Mouse (Mus musculus): ENCODE data around the gene Nfic. TPM values are rescaled to one million over a fixed set of nuclear protein-coding genes. Genes with fewer than 3 reads are reported as not detected.

Gene Nfic
- polyA plus RNA-seq, 1 experiment: 31.8 TPM

DNA sequence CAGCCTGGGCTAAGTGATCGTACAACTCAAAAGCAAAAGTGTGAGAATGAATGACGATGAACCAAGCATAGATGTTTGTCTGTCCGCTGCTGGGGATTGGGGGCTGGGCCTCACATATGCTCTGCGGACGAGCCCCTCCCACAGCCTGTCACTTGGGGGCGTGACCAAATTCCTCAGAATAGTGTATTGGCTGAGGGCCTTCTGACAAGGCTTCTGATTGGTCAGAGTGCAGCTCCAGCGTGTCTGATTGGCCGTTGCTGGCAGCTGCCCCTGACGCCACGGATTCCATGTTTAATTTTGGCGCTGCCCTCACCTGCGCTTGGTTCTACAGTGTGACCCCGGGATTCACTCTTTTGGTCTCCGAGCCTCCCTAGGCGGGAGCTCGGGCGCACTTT is 22.6 kb downstream of the Nfic start:
- Histone ChIP-seq H3K27ac (ENCODE audit: insufficient read depth, low read depth, low read length) (peak overlapping the region; percentile 94), H3K4me3 (ENCODE audit: insufficient read depth, low read length) (peak overlapping the region; percentile 65), H3K4me1 (ENCODE audit: control insufficient read depth, insufficient read depth, low read length) (peaks cover 32% of the 10 kb centered on the region)
- TF ChIP-seq CTCF (IDR thresholded peaks at IDR 0.05; ENCODE audit: low read depth, low read length): no peak

DNA sequence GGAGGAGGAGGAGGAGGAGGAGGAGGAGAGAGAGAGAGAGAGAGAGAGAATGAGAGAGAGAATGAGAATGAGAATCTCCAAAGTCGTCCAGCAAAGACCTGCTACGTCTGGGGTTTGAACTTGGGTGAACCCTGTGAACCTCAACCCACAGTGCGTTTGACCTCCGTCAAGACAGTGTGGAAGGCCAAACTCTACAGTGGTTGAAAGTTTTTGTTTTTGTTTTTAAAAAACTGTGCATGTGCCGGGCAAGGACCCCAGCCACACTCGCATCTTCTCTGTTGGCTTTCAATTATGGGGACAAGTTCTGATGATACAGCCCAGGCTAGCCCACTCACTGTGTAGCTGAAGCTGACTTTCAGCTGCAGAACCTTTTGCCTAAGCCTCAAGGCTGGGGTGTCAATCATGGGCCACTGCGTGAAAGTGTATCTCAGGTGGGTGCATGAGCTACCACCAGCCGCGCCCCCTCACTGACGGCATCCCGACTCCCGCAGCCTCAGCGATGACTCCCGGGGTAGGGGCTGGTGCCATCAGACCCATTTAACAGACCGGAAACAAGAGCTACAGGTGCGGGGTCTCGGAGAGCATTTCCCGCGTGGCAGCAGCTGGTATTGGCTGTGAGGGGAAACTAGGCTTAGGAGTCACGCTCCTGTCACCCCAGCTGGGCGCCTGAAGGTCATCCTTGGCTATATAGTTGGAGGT is 23.1 kb downstream of the Nfic start:
- Histone ChIP-seq H3K27ac (ENCODE audit: insufficient read depth, low read depth, low read length) (peak overlapping the region; percentile 36), H3K4me3 (ENCODE audit: insufficient read depth, low read length) (peak overlapping the region; percentile 63), H3K4me1 (ENCODE audit: control insufficient read depth, insufficient read depth, low read length) (peaks cover 33% of the 10 kb centered on the region)
- no peak for TF ChIP-seq CTCF (IDR thresholded peaks at IDR 0.05; ENCODE audit: low read depth, low read length)
- TF ChIP-seq POLR2A (IDR thresholded peaks at IDR 0.05; ENCODE audit: borderline replicate concordance, low read depth, low read length): no peak

DNA sequence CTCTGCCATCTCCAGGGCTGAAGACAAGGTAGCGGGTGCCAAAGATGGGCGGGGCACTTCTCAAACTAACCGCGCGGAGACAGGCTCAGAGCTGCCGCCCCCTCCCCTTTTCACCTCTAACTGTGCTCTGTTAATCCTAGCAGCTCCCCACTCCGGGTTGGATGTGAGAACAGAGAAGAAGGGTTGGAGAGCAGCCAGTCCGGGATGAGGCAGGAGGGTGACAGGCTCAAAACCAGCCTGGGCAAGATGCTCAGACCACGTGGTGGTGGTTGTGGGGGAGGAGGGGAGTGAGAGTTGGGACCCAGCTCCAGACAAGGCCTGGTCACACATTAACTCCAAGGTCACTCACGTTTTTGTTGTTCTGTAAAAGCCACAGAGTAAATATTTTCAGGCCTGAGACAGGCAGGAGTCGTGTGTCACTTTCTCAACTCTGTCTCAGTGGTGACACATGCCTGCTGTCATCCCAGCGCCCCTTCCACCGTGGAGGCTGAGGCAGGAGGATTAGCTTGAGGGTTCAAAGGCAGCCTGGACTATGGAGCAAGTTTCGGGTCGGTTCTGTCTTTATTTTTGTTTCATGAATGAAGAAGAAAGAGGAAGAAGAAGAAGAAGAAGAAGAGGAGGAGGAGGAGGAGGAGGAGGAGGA is 23.8 kb downstream of the Nfic start:
- Histone ChIP-seq H3K4me1 (ENCODE audit: control insufficient read depth, insufficient read depth, low read length) (peaks cover 36% of the 10 kb centered on the region), H3K4me3 (ENCODE audit: insufficient read depth, low read length) (peak overlapping the region; percentile 79), H3K27ac (ENCODE audit: insufficient read depth, low read depth, low read length) (peak overlapping the region; percentile 46)
- TF ChIP-seq CTCF (IDR thresholded peaks at IDR 0.05; ENCODE audit: low read depth, low read length): no peak
- no peak for TF ChIP-seq POLR2A (IDR thresholded peaks at IDR 0.05; ENCODE audit: borderline replicate concordance, low read depth, low read length)

DNA sequence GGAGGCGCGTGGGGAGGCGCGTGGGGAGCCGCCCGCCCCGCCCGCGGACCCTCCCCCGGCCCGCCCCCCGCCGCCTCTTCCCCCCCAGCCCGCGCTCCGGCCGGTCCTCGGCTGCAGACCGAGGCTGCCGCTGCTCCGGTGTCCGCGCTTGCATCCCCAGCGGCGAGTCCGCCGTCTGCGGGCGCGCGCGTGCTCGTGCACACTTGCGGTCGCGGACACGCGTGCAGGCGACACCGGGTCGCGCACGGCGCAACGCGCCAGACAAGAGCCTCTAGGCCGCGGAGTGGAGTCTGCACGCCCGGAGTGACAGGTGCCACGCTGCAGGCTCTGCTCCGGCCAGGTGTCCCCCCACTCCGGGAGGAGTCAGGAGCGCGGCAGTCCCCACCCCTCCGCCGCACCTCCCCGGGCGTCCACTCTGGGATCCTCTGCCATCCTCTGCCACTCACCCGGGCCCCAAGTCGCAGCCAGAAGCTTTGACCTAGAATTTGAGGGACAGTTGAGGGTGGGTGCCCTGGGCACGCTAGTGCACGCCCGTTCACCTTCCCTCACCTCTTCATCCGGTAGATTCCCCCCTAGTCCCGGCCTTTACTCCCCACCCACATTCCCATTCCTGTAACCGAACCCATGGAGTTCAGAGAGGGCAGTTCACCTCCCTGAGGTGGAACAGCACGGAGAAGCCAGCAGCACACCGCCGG is 24.5 kb downstream of the Nfic start:
- Histone ChIP-seq H3K4me1 (ENCODE audit: control insufficient read depth, insufficient read depth, low read length) (peaks cover 36% of the 10 kb centered on the region), H3K27ac (ENCODE audit: insufficient read depth, low read depth, low read length) (peak overlapping the region; percentile 84), H3K4me3 (ENCODE audit: insufficient read depth, low read length) (peak overlapping the region; percentile 79)
- TF ChIP-seq CTCF (IDR thresholded peaks at IDR 0.05; ENCODE audit: low read depth, low read length) (no peak), POLR2A (IDR thresholded peaks at IDR 0.05; ENCODE audit: borderline replicate concordance, low read depth, low read length) (no peak)

DNA sequence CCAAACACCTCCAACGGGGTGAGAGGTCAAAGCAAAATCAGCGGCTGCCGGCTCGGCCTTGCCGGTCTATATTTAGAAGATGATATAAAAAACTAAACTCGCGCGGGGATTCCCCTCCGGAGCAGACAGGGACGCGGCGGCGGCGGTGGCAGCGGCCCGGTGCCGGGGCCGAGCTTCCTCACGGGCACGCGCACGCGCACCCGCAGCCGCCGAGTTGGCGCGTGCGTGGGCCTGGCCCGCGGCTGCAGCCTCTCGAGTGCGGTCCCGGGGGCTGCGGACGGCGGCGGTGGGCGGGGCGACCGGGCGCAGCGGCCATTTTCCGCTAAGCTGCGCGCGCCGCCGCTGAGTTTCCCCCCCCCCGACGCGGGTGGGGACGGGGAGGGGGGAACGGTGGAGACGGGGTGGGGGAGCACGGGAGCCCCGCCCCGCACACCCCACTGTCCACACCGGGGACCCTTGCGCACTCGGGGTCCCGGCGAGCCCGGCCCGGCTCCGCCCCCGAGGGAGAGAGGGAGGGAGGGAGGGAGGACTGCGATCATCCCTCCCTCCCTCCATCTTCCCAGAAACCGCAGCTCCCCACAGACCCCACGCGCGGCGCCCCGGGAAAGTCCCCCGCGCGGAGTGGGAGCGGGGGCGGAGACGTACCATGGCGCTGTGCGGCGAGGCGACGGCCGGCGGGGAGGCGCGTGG is 25.1 kb downstream of the Nfic start:
- H3K4me1 ChIP-seq (ENCODE audit: control insufficient read depth, insufficient read depth, low read length): peaks cover 42% of the 10 kb centered on the region
- no peak for TF ChIP-seq CTCF (IDR thresholded peaks at IDR 0.05; ENCODE audit: low read depth, low read length)
- peak overlapping the region; percentile 79 for H3K4me3 ChIP-seq (ENCODE audit: insufficient read depth, low read length)
- peak overlapping the region; percentile 84 for H3K27ac ChIP-seq (ENCODE audit: insufficient read depth, low read depth, low read length)

DNA sequence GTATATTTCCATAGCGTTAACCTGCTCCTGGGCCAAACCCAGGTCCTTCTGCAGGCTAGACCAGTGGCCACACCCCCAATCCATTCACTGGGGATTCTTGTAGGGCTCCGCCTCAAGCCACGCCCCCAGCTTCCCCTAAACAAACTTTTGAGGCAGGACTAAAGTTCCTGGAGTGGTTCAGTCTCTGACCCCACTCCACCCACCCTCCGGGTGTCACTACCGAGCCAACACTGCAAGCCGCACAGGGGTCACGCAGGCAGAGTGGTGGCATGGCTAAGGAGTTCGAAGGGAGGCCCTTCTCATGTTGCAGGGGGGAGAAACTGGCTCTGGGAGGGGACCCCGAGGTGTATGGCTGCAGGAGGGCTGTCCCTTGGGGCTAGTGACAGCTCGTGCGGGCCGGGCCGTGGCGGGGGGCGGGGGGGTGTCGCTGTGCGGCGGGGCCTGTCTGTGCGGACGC is 25.8 kb downstream of the Nfic start:
- TF ChIP-seq CTCF (IDR thresholded peaks at IDR 0.05; ENCODE audit: low read depth, low read length) (no peak), POLR2A (IDR thresholded peaks at IDR 0.05; ENCODE audit: borderline replicate concordance, low read depth, low read length) (no peak)
- Histone ChIP-seq H3K27ac (ENCODE audit: insufficient read depth, low read depth, low read length) (peak overlapping the region; percentile 84), H3K4me1 (ENCODE audit: control insufficient read depth, insufficient read depth, low read length) (peaks cover 36% of the 10 kb centered on the region), H3K4me3 (ENCODE audit: insufficient read depth, low read length) (peak overlapping the region; percentile 79)

DNA sequence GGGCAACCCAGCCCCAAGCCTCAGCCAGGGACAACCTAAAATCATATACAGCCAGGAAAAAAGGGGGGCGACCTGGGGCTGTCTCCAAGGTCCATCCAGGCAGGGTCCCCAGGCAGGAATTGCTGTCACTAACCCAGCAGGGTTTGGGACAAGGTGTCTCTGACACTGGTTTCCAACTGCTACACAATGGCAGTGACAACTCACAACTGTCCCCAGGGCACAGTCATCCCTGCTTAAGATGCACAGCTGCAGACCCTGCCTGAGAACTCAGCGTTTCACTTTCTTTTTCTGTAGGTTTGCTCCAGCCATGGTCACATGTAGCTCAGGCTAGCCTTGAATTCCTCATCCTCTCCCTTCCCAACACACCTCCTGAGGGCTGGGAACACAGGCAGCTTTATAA is 26.3 kb downstream of the Nfic start:
- no peak overlapping the region; the same call in 1 of the 2 replicates for H3K4me3 ChIP-seq (ENCODE audit: insufficient read depth, low read length)
- peaks cover 30% of the 10 kb centered on the region for H3K4me1 ChIP-seq (ENCODE audit: control insufficient read depth, insufficient read depth, low read length)
- TF ChIP-seq CTCF (IDR thresholded peaks at IDR 0.05; ENCODE audit: low read depth, low read length) (no peak), POLR2A (IDR thresholded peaks at IDR 0.05; ENCODE audit: borderline replicate concordance, low read depth, low read length) (0 out of 2 replicates have a peak, but pooled peaks have one; percentile 26)
- H3K27ac ChIP-seq (ENCODE audit: insufficient read depth, low read depth, low read length): no peak overlapping the region

DNA sequence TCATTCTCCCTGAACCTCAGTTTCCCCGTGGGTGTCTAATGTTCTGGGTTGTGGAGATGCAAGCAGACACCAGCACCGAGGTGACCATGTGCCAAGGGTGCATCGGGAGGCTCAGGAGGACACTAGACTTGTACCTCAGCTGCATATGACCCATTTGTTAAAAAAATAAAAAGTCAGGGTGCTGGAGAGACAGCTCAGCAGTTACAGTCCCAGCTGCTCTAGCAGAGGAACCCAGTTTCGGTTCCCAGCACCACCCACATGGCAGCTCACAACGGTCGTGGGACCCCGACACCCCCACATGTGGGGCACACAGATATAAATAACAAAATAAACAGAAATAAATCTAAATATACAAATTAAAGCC is 26.9 kb downstream of the Nfic start:
- Histone ChIP-seq H3K4me1 (ENCODE audit: control insufficient read depth, insufficient read depth, low read length) (peaks cover 30% of the 10 kb centered on the region), H3K27ac (ENCODE audit: insufficient read depth, low read depth, low read length) (no peak overlapping the region), H3K4me3 (ENCODE audit: insufficient read depth, low read length) (no peak overlapping the region)
- TF ChIP-seq POLR2A (IDR thresholded peaks at IDR 0.05; ENCODE audit: borderline replicate concordance, low read depth, low read length): no peak
- no peak for TF ChIP-seq CTCF (IDR thresholded peaks at IDR 0.05; ENCODE audit: low read depth, low read length)

DNA sequence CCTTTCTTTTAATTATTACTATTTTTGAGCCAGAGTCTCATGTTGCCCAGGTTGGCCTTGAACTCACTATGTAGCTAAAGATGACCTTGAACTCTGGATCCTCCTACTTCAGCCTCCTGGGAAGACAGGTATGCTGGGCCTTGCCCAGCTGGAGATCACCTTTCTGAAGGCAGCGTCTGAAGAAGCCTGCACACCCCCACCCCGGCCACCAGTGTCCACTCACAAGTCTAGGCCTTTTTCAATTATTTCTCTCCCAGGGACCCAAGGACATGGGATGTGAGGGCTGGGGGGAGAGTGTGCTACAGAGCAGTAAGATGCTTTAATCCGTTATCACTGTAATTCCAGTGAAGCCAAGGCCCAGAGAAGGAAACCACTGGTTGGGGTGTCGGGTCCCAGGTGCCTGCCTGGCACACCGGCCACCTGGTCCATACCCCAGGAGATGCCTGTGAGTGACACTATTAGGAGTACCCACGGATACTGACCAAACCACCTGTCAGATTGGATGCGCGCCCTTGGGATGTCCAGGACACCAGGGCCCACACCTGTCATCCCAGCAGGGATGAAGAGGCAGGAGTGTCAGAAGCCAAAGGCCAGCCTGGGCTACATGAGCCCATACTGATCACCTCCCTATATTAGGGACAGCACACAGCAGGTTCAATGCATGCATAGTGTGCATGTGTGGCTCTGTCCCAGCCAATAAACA is 27.5 kb downstream of the Nfic start:
- TF ChIP-seq CTCF (IDR thresholded peaks at IDR 0.05; ENCODE audit: low read depth, low read length): no peak
- no peak for TF ChIP-seq POLR2A (IDR thresholded peaks at IDR 0.05; ENCODE audit: borderline replicate concordance, low read depth, low read length)
- H3K4me3 ChIP-seq (ENCODE audit: insufficient read depth, low read length): no peak overlapping the region
- no peak overlapping the region for H3K27ac ChIP-seq (ENCODE audit: insufficient read depth, low read depth, low read length)
- peaks cover 30% of the 10 kb centered on the region for H3K4me1 ChIP-seq (ENCODE audit: control insufficient read depth, insufficient read depth, low read length)
